Mouse (Mus musculus): ENCODE measurements at regions not wholly inside any gene's neighbourhood (a gene's known extent, or its start where the extent isn't known, plus 50 kb on each side); places are given as distances from the start of the nearest gene placed in this dataset.

DNA sequence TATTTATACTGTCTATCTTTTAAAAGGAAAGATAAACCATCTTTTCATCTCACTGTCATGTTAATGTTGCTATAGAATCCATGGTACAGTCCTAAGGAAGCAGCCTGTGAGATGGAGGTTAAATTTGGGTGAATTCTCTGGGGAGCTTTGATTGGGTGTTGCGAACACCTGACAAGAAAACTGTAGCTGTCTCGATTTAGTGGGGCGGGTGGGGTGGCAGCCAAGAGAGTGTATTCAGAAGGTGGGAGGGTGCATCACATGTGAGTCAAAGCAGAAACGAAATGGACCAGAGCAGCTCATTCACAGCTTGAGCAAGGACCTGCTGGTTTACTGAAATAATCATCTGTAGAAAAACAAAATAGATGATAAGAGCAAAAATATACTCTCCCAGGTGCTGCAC lies 57.4 kb upstream of the Bank1 start:
- TF ChIP-seq CTCF (IDR thresholded peaks at IDR 0.05; ENCODE audit: extremely low read depth, insufficient read length, insufficient replicate concordance, low read depth, low read length) (no peak), POLR2A (IDR thresholded peaks at IDR 0.05; ENCODE audit: low read depth, low read length) (no peak)
